Comparison of ENCODE assay signal across 8 mouse cellular contexts in genomic region chr9:21131059-21131956, GRCm38 (mm10). TPM values are rescaled to one million over a fixed set of nuclear protein-coding genes. Genes with fewer than 3 reads are reported as not detected.
A peak's percentile ranks its signal among the peaks of the same experiment; 100 is the strongest.
DNase-seq lines count a peak whose midpoint lies in the region; ATAC-seq lines count a peak whose summit lies in the region.

Gene Tyk2 (minus strand): TSS chr9:21131243.

- H3K27me3 ChIP-seq in hindbrain, embryonic 15.5 days, result no peaks in the 10 kb centered on the region

- H3K9me3 ChIP-seq in hindbrain, embryonic 15.5 days, result no peaks in the 10 kb centered on the region

- H3K4me1 ChIP-seq in hindbrain, embryonic 15.5 days (replicated peaks), result peaks cover 6% of the 10 kb centered on the region

- peak within 1 kb of the TSS; percentile 62 for H3K4me2 ChIP-seq in hindbrain, embryonic 15.5 days

- peaks cover 4% of the 10 kb centered on the region; the same call in 1 of the 2 replicates for H3K36me3 ChIP-seq in hindbrain, embryonic 15.5 days

- peak within 1 kb of the TSS; percentile 43 for H3K9ac ChIP-seq in hindbrain, embryonic 15.5 days

- WGBS in hindbrain, embryonic 15.5 days, result 7% methylated on average over 37 of the region's 37 CpGs

- peak; percentile 90 for DNase-seq in T-cell, adult 2 months (ENCODE audit: low spot score)
- peak; percentile 87 to 90 for DNase-seq in cerebellum, postnatal 36 days
- peak; percentile 90 to 96 for DNase-seq in frontal cortex, postnatal 36 days (ENCODE audit: low spot score in 2 of 2)
- DNase-seq in left cerebral cortex, adult 11 months (ENCODE audit: low spot score), result peak; percentile 94
- DNase-seq in lung, postnatal 4 days, result peak; percentile 93 to 95
- peak; percentile 83 for DNase-seq in retina, postnatal 7 days (ENCODE audit: low read depth, low spot score)
- DNase-seq in urinary bladder, adult 2 months (ENCODE audit: low spot score), result peak; percentile 75

- ATAC-seq in hindbrain, embryonic 15.5 days (ENCODE audit: low FRiP score, low read depth), result peak; percentile 98

- H3K27ac ChIP-seq in hindbrain, embryonic 15.5 days (replicated peaks), result peak within 1 kb of the TSS; percentile 78

- peak within 1 kb of the TSS; percentile 50 for H3K4me3 ChIP-seq in hindbrain, embryonic 15.5 days

RNA-seq across cellular contexts. Expression of gene Tyk2, which starts in this region (rescaled TPM):
- 11.3 and 11.7 TPM in 2 replicates for polyA plus RNA-seq in hindbrain, embryonic 15.5 days (2015; fragmentation: Nextera tagmentation; extraction: Ambion mirVana)
- polyA plus RNA-seq in urinary bladder, adult 2 months (2012; rRNA removed), result 23.9 and 28.5 TPM in 2 replicates

Comparison
In these comparisons a context has a peak if more than half of its experiments do, and no peak if none do; other contexts are left out.
1. Peak in every context shown above with its lines: DNase-seq, ATAC-seq, H3K4me3 ChIP-seq and H3K27ac ChIP-seq.